Mouse (Mus musculus): ENCODE results near the gene Lrwd1.

Lrwd1 gene

GRCm38 (mm10) chr5:136091927-136092326 lies 43.9 kb downstream of the Lrwd1 start:
- no peak for DNase-seq (ENCODE audit: low read depth)

- DNase-seq (ENCODE audit: low read depth): no peak
Measured at GRCm38 (mm10) chr5:136088821-136089575, 46.9 kb downstream of the Lrwd1 start.

DNA sequence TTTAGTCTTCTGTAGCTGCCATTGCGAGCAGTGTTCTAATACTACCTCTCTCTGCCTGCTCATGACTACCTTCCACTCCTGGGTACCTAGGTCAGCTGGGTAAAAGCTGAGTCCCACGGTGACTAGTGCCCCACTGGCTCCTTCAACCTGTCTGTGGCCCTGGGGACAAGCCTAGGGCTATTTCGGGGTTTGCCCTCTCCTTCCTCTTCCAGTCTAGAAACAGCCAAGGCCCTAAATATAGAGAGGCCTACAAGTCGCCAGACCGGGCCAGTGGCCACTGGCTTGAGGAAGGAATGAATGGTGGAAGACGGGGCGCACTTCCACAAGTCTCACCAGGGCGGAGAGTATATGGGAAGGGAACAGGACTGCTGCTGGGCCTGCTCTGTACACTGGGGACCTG lies 49.6 kb downstream of the Lrwd1 start:
- no peak for DNase-seq (ENCODE audit: low read depth)

DNA sequence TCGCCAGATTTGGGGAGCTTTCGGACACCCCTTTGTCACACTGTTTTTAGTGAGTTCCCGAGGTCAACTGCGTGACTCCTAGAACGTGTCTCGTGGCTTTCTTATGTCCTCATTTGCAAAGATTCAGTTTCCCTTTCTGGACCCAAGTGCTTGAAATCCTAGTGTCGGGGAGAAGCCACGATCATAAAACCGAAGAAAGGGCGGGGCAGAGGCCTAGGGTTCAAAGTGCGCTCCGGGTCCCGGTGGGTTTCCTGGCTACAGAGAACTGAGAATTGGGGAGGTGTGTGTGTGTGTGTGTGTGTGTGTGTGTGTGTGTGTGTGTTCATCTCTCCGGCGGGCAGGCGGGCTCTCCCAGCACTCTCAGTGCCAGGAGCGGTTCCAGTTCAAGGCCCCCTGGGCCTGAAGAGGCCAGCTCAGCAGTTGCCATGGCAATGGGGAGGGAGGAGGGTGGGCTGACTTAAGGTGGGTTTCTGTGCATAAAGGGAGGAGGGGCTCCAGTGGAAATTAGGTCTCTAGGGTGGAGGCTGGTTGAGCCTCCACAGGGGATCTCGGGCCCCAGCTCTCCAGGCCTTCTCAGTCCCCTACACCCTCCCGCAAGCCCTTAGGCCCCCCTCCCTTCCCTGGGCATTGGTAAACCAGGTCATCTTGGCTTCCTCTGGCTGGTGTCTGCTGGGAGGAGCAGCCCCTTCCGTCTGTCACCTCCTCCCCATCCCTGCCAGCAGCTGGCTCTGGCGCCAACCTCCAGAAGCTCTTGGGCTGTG lies 50.8 kb downstream of the Lrwd1 start:
- DNase-seq (ENCODE audit: low read depth): no peak

- no peak for DNase-seq (ENCODE audit: low read depth)
Measured at GRCm38 (mm10) chr5:136084144-136084881, 51.6 kb downstream of the Lrwd1 start.

DNA sequence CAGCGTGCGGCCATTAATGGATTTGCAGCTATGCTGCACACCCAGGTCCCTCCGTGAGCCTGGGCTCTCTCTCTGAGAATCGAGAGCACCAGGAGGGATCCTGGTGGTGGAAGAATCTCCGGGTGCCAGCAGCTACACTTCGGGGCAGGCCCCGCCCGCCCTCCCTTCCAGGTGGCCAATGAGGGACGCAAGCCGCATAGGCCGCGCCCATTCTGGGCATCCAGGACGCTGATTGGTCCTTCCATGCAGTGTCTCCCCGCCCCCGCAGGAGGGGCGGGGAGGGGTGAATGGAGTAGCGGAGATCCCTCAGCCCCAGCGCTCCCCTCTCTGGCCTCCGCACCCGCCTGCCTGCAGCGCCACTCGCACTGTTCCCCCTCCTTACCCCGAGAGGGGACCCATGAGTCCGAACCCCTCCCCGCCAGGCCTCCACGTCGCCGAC lies 52.2 kb downstream of the Lrwd1 start, which contains the start of gene Rasa4:
Gene Rasa4, plus strand, starts transcription at position 248 of the 439 bp plus-strand sequence.
- peak; percentile 80 for DNase-seq (ENCODE audit: low read depth)

- DNase-seq (ENCODE audit: low read depth): no peak
Measured at GRCm38 (mm10) chr5:136082345-136082744, 53.5 kb downstream of the Lrwd1 start.

- DNase-seq (ENCODE audit: low read depth): no peak
Measured at GRCm38 (mm10) chr5:136078136-136078535, 57.7 kb downstream of the Lrwd1 start.

GRCm38 (mm10) chr5:136077001-136077550 lies 58.8 kb downstream of the Lrwd1 start:
- no peak for DNase-seq (ENCODE audit: low read depth)

DNA sequence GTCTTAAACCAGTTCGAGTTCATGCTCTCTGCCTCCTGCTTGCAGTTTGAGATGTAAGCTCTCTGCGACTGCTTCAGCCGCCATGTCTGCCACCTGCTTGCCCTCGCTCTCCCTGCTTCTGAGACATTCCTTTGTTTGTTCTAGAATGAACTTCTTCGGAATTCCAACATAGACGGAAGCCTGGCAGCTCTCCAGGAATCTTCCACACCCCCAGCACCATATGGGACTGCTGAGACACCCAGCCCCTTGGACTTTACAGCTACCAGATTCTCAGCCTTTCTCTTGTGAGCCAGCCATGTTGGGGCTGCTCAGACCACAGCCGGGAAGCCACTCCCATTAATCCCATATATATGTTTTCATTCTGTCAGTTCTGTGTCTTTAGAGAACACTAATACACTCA lies 59.6 kb downstream of the Lrwd1 start:
- DNase-seq (ENCODE audit: low read depth): no peak

GRCm38 (mm10) chr5:136075076-136075475 lies 60.8 kb downstream of the Lrwd1 start:
- no peak for DNase-seq (ENCODE audit: low read depth)

DNA sequence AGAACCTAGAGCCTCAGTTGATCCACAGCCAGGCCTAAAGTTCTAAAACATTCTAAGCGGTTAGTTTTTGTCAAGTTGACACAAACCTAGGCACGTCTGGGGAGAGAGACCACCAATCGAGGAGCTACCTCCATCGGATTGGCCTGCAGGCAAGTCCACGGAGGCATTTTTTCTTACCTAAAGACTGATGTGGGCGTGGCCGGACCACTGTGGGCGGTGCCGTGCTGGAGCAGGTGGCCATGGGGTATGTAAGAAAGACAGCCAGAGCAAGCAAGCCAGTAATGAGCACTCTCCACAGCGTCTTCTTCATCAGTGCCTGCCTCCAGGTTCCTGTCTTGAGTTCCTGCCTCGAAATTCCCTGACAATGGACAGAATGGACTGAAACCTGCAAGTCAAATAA lies 62.3 kb downstream of the Lrwd1 start:
- no peak for DNase-seq (ENCODE audit: low read depth)

GRCm38 (mm10) chr5:136073051-136073450 lies 62.8 kb downstream of the Lrwd1 start:
- DNase-seq (ENCODE audit: low read depth): no peak
